Mouse (Mus musculus): ENCODE results near the gene Ccdc137.
"Not testable (repeated sequence)": the region's sequence is repeated elsewhere in the genome, so short reads cannot be mapped to it uniquely, and the experiment has no call there.

Gene Ccdc137

DNA sequence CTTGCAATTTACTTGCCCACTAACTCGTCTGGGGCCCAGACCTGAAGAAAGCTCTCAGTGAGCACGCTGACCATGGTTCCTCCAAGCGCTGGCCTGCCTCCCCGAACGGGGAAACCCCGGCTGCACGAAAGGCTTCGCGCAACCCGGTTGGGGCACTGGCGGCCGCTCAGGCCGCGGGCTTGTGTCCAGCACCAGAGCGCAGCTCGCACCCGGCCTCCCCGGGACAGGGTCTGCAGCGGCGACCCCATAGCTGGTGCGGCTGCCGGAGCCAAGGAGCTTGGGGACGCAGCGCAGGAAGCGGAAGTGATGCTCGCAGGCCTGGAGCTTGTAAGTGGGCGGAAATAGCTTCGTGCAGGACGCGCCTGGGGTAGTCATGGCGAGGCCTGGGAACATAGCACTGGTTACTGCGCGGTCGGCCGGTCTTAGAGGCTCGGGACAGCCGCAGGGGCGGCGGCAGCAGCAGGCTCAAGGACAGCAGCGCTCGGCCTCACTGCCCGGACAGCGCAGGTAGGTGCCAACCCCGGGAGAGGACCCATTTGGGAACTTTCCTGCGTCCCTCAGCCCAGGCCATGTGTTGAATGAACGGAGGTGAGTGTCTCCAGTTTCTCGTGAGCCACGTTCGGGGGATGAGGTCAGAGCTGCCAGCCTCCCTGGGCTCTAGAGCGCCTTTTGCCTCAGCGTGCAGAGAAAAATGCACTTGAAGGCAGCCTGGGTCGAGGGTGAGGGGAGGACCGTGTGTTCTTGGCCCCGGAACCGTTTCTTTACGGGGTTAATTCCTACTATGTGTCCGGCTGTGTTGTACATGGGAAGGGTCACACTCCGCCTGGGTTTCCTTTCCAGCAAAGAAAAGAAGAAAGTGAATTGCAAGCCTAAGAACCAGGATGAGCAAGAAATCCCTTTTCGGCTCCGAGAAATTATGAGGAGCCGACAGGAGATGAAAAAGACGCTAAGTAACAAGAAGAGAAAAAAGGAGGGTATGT, at the start of gene Ccdc137, which contains the start of gene Oxld1:
Gene Ccdc137, plus strand, starts transcription at position 344 of the 980 bp plus-strand sequence.
Gene Oxld1, minus strand, starts transcription at position 297 of the 980 bp plus-strand sequence.
- peak; percentile 76 for DNase-seq (ENCODE audit: low read depth)

DNA sequence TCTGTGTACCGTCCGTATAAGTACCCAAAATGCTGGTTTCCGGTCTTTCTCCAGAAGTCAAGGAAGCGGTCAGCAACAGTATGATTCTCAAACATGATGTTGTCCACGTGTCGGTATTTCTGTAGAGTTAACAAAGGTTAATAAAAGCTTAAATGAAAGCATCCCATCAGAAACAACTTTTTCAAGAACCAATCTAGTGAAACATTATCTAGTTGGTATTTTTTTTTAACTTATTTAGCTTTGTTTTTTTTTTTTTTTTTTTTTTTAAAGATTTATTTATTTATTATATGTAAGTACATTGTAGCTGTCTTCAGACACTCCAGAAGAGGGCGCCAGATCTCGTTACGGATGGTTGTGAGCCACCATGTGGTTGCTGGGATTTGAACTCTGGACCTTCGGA, 44.3 kb upstream of the Ccdc137 start:
- DNase-seq (ENCODE audit: low read depth), result not testable (repeated sequence)

- no peak for DNase-seq (ENCODE audit: low read depth)
These were observed 40.1 kb upstream of the Ccdc137 start for GRCm38 (mm10) chr11:120417852-120418251.

- no peak for DNase-seq (ENCODE audit: low read depth)
These were observed 39.3 kb upstream of the Ccdc137 start for GRCm38 (mm10) chr11:120418592-120418991.

- no peak for DNase-seq (ENCODE audit: low read depth)
These were observed 35.0 kb upstream of the Ccdc137 start for GRCm38 (mm10) chr11:120422651-120423568.

DNA sequence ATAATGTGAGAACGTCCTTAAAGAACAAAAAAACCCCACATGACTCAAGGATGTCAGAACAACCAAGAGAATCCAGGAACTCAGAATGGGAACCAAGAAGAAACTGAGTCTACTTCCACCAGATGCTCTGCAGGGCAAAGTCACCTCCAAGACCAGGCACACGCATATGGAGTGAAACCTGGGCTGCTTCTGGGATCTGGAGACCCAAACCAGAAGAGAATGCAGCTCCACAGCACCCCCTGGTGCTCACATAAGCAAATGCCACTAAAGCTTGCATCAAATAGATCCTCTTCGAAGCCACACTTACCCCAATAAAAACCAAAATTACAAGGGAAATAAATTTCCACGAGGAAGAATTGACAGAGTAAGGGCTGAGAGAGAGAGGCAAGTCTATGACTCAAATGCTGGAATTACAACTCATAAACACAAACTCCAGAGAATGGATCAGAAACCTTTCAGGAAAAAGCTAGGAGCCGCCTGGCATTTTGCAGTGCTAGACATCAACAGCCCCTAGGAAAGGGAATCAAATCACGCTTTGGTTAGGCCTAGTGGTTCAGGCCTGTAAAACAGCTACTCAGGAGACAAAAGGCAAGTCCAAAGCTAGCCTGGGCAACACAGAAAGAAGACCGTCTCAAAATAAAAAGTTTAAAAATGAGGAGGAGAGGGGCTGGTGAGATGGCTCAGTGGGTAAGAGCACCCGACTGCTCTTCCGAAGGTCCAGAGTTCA, 34.2 kb upstream of the Ccdc137 start:
- DNase-seq (ENCODE audit: low read depth), result peak; percentile 74

GRCm38 (mm10) chr11:120426727-120427126, 31.2 kb upstream of the Ccdc137 start:
- DNase-seq (ENCODE audit: low read depth), result no peak

DNA sequence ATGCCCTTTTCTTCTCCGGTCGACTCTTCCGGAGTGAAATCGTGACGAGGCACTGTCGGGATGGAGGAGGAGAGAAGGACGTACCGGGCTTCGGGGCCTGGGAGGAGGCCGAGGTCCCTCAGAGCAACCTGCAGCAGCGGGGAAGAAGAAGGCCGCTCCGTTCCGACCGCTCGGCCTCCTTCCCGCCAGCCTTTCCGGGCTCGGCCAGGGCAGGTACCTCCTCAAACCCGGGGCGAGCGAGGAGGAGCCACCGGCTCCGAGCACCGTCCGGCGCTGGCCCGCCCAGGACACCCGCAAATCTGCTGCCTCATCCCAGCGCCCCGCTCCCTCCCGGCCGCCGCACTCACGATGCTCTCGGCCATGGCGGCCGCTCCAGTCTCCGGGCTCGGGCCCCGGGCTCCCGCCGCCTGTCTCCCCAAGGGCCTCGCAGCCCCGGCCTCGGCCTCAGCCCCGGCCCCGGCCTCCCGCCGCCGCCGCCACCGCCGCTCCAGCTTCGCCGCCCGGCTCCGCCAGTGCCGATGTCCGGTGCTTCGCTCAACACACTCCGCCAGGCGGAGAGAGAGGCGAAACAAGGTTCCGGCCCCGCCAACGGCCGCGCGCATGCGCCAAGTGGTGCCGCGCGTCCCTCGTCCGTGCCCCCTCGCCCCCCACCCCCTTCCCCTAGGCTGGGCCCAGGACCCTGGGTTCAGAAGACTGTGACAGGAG, 20.6 kb upstream of the Ccdc137 start, which contains the start of gene Nploc4:
Gene Nploc4, minus strand, starts transcription at position 557 of the 705 bp plus-strand sequence.
- DNase-seq (ENCODE audit: low read depth), result peak; percentile 89

GRCm38 (mm10) chr11:120437857-120438385, 20.0 kb upstream of the Ccdc137 start:
- no peak for DNase-seq (ENCODE audit: low read depth)

GRCm38 (mm10) chr11:120442344-120442743, 15.6 kb upstream of the Ccdc137 start, which contains the start of gene Tspan10:
Gene Tspan10, plus strand, starts transcription at chr11:120442644.
- DNase-seq (ENCODE audit: low read depth), result no peak

- no peak for DNase-seq (ENCODE audit: low read depth)
These were observed 15.1 kb upstream of the Ccdc137 start for GRCm38 (mm10) chr11:120442765-120443280.

- no peak for DNase-seq (ENCODE audit: low read depth)
These were observed 13.8 kb upstream of the Ccdc137 start for GRCm38 (mm10) chr11:120444106-120444505.

DNA sequence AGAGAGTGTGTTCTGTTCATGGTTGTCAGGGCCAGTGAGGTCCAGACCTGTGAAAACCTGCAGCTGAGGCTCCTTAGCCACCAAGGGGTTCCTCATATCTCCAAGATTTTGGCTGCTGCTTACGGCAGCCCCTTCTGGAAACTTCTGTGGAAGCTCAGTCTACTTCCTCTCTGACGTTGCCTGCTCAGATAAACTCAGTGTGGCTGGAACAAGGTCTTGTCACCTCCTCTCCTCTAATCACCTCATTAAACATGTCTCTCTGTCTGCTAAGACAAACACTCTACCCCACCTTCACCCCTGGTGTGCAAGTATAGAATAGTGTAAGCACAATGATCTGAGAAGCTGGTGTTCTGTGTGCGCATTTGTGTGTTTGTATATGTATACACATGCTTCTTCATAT, 12.4 kb upstream of the Ccdc137 start:
- no peak for DNase-seq (ENCODE audit: low read depth)

- no peak for DNase-seq (ENCODE audit: low read depth)
These were observed 10.7 kb upstream of the Ccdc137 start for GRCm38 (mm10) chr11:120447179-120447578.

- DNase-seq (ENCODE audit: low read depth), result no peak
These were observed 5.7 kb upstream of the Ccdc137 start for GRCm38 (mm10) chr11:120452246-120452645.

DNA sequence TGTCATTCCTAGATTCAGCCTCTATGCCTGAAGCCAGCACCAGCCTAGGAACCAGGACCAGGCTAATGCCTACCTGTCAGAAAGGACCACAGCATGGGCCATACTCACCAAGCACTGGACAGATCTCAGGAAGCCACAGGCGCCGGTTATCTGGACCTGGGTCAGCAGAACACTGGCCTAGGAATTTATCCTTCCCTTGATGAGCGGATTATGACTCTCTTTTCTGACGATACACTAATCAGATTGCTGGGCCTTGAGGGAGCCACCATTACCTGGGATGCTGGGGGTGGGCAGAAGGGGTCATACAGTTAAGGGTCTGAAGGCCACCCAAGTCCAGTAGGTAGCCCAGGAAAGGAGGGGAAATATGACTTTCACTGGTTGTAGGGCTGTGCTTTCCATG, 4.6 kb upstream of the Ccdc137 start, which contains the start of gene Pde6g:
Gene Pde6g, minus strand, starts transcription at position 195 of the 400 bp plus-strand sequence.
- no peak for DNase-seq (ENCODE audit: low read depth)

- no peak for DNase-seq (ENCODE audit: low read depth)
These were observed 3.0 kb upstream of the Ccdc137 start for GRCm38 (mm10) chr11:120454965-120455364.

- DNase-seq (ENCODE audit: low read depth), result no peak
These were observed 2.5 kb upstream of the Ccdc137 start for GRCm38 (mm10) chr11:120455413-120455812.

- DNase-seq (ENCODE audit: low read depth), result no peak
These were observed 545 bp upstream of the Ccdc137 start for GRCm38 (mm10) chr11:120457370-120457769.
